Mouse (Mus musculus): ENCODE results near the gene Cd52. TPM values are rescaled to one million over a fixed set of nuclear protein-coding genes. Genes with fewer than 3 reads are reported as not detected.
"Not testable (repeated sequence)": the region's sequence is repeated elsewhere in the genome, so short reads cannot be mapped to it uniquely, and the experiment has no call there.

The Cd52 gene
- 12.0 and 12.2 TPM in 2 replicates for polyA plus RNA-seq (2015; fragmentation: Nextera tagmentation; extraction: Ambion mirVana)

GRCm38 (mm10) chr4:134094923-134095547 is at the start of gene Cd52:
Cd52 (minus strand) TSS chr4:134095082.
- Histone ChIP-seq H3K9ac (no peak within 1 kb of the TSS), H3K4me3 (replicated peaks) (no peak within 1 kb of the TSS), H3K4me1 (peaks cover 3% of the 10 kb centered on the region; the same call in 1 of the 2 replicates), H3K27me3 (no peaks in the 10 kb centered on the region), H3K9me3 (replicated peaks) (no peaks in the 10 kb centered on the region), H3K36me3 (no peaks in the 10 kb centered on the region), H3K27ac (no peak within 1 kb of the TSS), H3K4me2 (no peak within 1 kb of the TSS)
- 62% methylated on average over 3 of the region's 3 CpGs for WGBS
- no peak for ATAC-seq (replicated peaks; ENCODE audit: low FRiP score)

GRCm38 (mm10) chr4:134144297-134144696 is 49.4 kb upstream of the Cd52 start:
- ATAC-seq (replicated peaks; ENCODE audit: low FRiP score); H3K4me2 ChIP-seq; H3K9me3 ChIP-seq (replicated peaks); H3K27ac ChIP-seq; H3K4me3 ChIP-seq (replicated peaks); H3K9ac ChIP-seq; H3K27me3 ChIP-seq; H3K4me1 ChIP-seq: not testable (repeated sequence)
- peaks cover 47% of the 10 kb centered on the region for H3K36me3 ChIP-seq
- WGBS, result 94% methylated on average over 5 of the region's 5 CpGs

DNA sequence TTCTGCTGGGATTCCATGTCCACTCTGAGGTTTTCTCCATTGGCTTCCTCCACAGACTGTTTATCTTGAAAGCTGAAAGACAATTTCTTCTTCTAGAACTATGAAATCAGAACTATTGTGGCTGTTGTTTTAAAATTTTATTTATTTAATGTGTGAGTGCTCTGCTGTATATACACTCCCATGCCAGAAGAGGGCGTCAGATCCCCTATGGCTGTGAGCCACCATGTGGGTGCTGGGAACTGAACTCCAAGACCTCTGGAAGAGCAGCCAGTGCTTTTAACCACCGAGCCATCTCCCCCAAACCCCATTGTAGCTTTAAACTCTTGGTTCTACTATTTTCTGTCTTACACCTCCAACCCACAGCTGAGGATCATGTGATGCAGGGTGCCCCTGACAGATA is 44.0 kb upstream of the Cd52 start:
- no peak overlapping the region for H3K4me3 ChIP-seq (replicated peaks)
- H3K4me2 ChIP-seq, result no peak overlapping the region
- H3K9ac ChIP-seq, result no peak overlapping the region
- H3K9me3 ChIP-seq (replicated peaks), result no peaks in the 10 kb centered on the region
- WGBS, result 94% methylated on average over 2 of the region's 2 CpGs
- no peak overlapping the region for H3K27ac ChIP-seq
- H3K36me3 ChIP-seq, result peaks cover 8% of the 10 kb centered on the region
- no peaks in the 10 kb centered on the region for H3K27me3 ChIP-seq
- no peak for ATAC-seq (replicated peaks; ENCODE audit: low FRiP score)
- 0 out of 2 replicates have a peak, but pooled peaks cover 7% of the 10 kb centered on the region for H3K4me1 ChIP-seq

GRCm38 (mm10) chr4:134136280-134136926 is 41.5 kb upstream of the Cd52 start:
- Histone ChIP-seq H3K9me3 (replicated peaks) (no peaks in the 10 kb centered on the region), H3K4me2 (no peak overlapping the region), H3K27ac (peak overlapping the region; percentile 66), H3K4me1 (0 out of 2 replicates have a peak, but pooled peaks cover 7% of the 10 kb centered on the region), H3K4me3 (replicated peaks) (no peak overlapping the region), H3K9ac (0 out of 2 replicates have a peak overlapping the region, but pooled peaks have one; percentile 7), H3K36me3 (peaks cover 7% of the 10 kb centered on the region; the same call in 1 of the 2 replicates), H3K27me3 (no peaks in the 10 kb centered on the region)
- WGBS, result 42% methylated on average over 3 of the region's 3 CpGs
- no peak for ATAC-seq (replicated peaks; ENCODE audit: low FRiP score)

- H3K27me3 ChIP-seq, result no peaks in the 10 kb centered on the region
- H3K4me2 ChIP-seq, result no peak overlapping the region
- H3K27ac ChIP-seq, result no peak overlapping the region; the same call in 1 of the 2 replicates
- H3K9me3 ChIP-seq (replicated peaks), result no peaks in the 10 kb centered on the region
- H3K4me3 ChIP-seq (replicated peaks), result no peak overlapping the region
- peaks cover 30% of the 10 kb centered on the region for H3K4me1 ChIP-seq
- no peak for ATAC-seq (replicated peaks; ENCODE audit: low FRiP score)
- no peak overlapping the region for H3K9ac ChIP-seq
- peaks cover 14% of the 10 kb centered on the region; the same call in 1 of the 2 replicates for H3K36me3 ChIP-seq
- 71% methylated on average over 8 of the region's 8 CpGs for WGBS
Observed at GRCm38 (mm10) chr4:134132519-134133095, 37.7 kb upstream of the Cd52 start.

DNA sequence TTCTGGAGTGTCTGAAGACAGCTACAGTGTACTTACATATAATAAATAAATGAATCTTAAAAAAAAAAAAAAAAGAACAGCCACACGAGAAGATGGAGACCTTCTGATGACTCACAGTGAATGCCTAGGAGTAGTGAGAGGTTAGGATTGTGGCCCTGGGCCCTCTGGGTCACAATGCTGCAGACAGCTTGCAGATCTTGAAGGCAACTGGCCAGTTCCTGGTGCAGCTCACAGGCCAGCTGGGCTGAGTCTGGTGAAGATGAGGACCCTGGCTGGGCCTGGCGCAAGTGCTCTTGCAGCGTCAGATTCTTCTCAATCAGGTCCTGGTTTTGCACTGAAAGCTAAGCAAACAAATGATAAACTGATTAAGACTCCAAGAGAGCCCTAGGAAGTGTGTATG is 37.2 kb upstream of the Cd52 start:
- Histone ChIP-seq H3K27me3 (no peaks in the 10 kb centered on the region), H3K4me1 (peaks cover 34% of the 10 kb centered on the region), H3K9me3 (replicated peaks) (no peaks in the 10 kb centered on the region), H3K4me3 (replicated peaks) (no peak overlapping the region), H3K36me3 (peaks cover 12% of the 10 kb centered on the region; the same call in 1 of the 2 replicates), H3K27ac (no peak overlapping the region; the same call in 1 of the 2 replicates), H3K4me2 (no peak overlapping the region), H3K9ac (no peak overlapping the region)
- WGBS, result 83% methylated on average over 3 of the region's 3 CpGs
- ATAC-seq (replicated peaks; ENCODE audit: low FRiP score), result no peak

DNA sequence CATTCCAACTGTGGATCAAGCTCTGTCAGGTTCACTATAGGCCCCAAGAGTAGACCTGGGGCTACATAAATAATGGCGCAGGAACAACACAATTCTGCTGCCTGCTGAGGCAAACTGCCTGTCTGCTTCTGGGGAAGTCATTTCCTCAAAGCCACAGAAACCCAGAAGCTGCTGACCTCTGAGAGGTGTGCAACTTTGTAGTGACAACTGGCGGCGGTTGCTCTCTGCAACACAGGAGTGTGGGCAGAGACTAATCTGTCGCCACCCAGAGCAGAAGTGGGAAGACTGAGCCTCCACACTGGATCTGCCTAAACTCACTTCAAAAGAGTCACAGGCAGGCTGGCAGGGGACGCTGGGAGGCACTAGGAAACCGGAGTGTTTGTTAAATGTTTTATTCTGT is 34.6 kb upstream of the Cd52 start:
- no peaks in the 10 kb centered on the region for H3K9me3 ChIP-seq (replicated peaks)
- H3K4me3 ChIP-seq (replicated peaks), result peak overlapping the region; percentile 60
- ATAC-seq (replicated peaks; ENCODE audit: low FRiP score), result no peak
- peak overlapping the region; percentile 94 for H3K27ac ChIP-seq
- H3K4me1 ChIP-seq, result peaks cover 40% of the 10 kb centered on the region
- H3K9ac ChIP-seq, result peak overlapping the region; percentile 53; the same call in 1 of the 2 replicates
- 38% methylated on average over 6 of the region's 6 CpGs for WGBS
- H3K36me3 ChIP-seq, result peaks cover 14% of the 10 kb centered on the region; the same call in 1 of the 2 replicates
- peak overlapping the region; percentile 87 for H3K4me2 ChIP-seq
- no peaks in the 10 kb centered on the region for H3K27me3 ChIP-seq

DNA sequence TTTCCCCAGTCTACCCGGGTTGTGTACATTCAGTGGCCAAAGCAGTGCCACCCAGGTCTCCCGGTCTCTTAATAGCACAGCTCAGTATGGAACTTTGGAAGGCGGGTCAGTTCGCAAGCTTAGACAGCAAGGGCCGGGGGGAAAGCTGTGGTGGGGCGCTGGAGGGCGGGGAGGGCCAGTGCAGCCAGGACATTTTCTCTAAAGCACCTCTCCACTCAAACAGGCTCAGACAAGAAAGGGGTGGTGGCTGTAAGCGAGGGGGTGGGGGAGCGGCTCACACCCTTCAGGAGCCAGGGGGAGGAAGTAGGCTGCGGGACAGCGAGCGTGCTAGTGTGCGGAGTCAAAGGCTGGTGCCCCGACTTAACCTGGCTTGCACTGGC is 34.1 kb upstream of the Cd52 start:
- WGBS, result 2% methylated on average over 14 of the region's 14 CpGs
- peak; percentile 58 for ATAC-seq (replicated peaks; ENCODE audit: low FRiP score)
- H3K27me3 ChIP-seq, result no peaks in the 10 kb centered on the region

GRCm38 (mm10) chr4:134128221-134128982 is 33.5 kb upstream of the Cd52 start, which contains the start of gene Sh3bgrl3:
Sh3bgrl3 (minus strand) TSS chr4:134128789.
- Histone ChIP-seq H3K27ac (peak within 1 kb of the TSS; percentile 94), H3K4me2 (peak within 1 kb of the TSS; percentile 87), H3K27me3 (no peaks in the 10 kb centered on the region), H3K4me1 (peaks cover 48% of the 10 kb centered on the region), H3K9me3 (replicated peaks) (no peaks in the 10 kb centered on the region), H3K36me3 (peaks cover 14% of the 10 kb centered on the region; the same call in 1 of the 2 replicates), H3K9ac (peak within 1 kb of the TSS; percentile 78), H3K4me3 (replicated peaks) (peak within 1 kb of the TSS; percentile 60)
- ATAC-seq (replicated peaks; ENCODE audit: low FRiP score), result peak; percentile 95
- under 1% methylated on average over 46 of the region's 50 CpGs for WGBS

More for the DNA sequence above, 34.1 kb upstream of the Cd52 start:
- H3K27ac ChIP-seq, result peak overlapping the region; percentile 94
- peak overlapping the region; percentile 60 for H3K4me3 ChIP-seq (replicated peaks)
- H3K4me1 ChIP-seq, result peaks cover 45% of the 10 kb centered on the region
- H3K9ac ChIP-seq, result peak overlapping the region; percentile 53
- peak overlapping the region; percentile 87 for H3K4me2 ChIP-seq
- H3K36me3 ChIP-seq, result peaks cover 14% of the 10 kb centered on the region; the same call in 1 of the 2 replicates
- no peaks in the 10 kb centered on the region for H3K9me3 ChIP-seq (replicated peaks)

GRCm38 (mm10) chr4:134127793-134128192 is 32.9 kb upstream of the Cd52 start:
- Histone ChIP-seq H3K9me3 (replicated peaks) (no peaks in the 10 kb centered on the region), H3K4me1 (peaks cover 48% of the 10 kb centered on the region), H3K36me3 (peaks cover 14% of the 10 kb centered on the region; the same call in 1 of the 2 replicates), H3K4me2 (peak overlapping the region; percentile 87), H3K9ac (peak overlapping the region; percentile 78), H3K27ac (no peak overlapping the region), H3K27me3 (no peaks in the 10 kb centered on the region), H3K4me3 (replicated peaks) (peak overlapping the region; percentile 60)
- ATAC-seq (replicated peaks; ENCODE audit: low FRiP score), result no peak
- WGBS, result 47% methylated on average over 8 of the region's 8 CpGs

DNA sequence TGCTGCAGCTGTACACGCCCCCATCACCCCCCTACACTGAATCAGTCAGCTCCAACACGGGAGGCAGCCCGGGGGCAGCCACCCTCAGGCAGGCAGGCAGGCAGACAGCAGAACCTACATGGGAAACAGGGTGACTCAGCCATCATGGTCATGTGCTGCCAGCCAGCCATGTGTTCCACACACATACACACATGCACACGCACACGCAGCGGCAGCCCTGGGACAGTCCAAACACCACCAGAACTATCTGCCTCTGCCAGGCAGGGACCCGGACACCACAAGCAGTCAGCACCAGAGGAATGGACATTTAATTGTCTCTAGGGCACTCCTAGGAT is 32.2 kb upstream of the Cd52 start:
- Histone ChIP-seq H3K27me3 (no peaks in the 10 kb centered on the region), H3K27ac (no peak overlapping the region), H3K4me1 (peaks cover 53% of the 10 kb centered on the region), H3K36me3 (peaks cover 12% of the 10 kb centered on the region; the same call in 1 of the 2 replicates), H3K9me3 (replicated peaks) (no peaks in the 10 kb centered on the region), H3K4me2 (peak overlapping the region; percentile 87), H3K4me3 (replicated peaks) (peak overlapping the region; percentile 60; the same call in 1 of the 2 replicates), H3K9ac (0 out of 2 replicates have a peak overlapping the region, but pooled peaks have one; percentile 78)
- no peak for ATAC-seq (replicated peaks; ENCODE audit: low FRiP score)
- WGBS, result 81% methylated on average over 7 of the region's 7 CpGs
